Mouse (Mus musculus): ENCODE measurements at regions not wholly inside any gene's neighbourhood (a gene's known extent, or its start where the extent isn't known, plus 50 kb on each side); places are given as distances from the start of the nearest gene placed in this dataset.

DNA sequence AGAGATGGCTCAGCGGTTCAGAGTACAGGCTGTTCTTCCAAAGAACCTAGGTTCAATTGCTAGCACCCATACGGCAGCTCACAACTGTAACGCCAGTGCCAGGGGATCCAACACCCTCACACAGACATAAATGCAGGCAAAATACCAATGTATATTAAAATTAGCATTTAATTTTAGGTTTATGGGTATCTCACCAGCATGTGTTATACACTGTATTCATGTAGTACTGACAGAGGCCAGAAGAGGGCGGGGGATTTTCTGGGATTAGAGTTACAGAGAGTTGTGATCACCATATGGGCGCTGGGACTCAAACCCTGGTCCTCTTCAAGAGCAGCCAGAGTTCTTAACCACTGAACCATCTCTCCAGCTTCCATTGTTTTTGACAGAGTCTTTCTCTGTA lies 121.8 kb upstream of the Lhx1 start:
- no peak for TF ChIP-seq POLR2A (IDR thresholded peaks at IDR 0.05; ENCODE audit: borderline replicate concordance, extremely low read depth, insufficient read depth, insufficient read length, poor library complexity, severe bottlenecking)
- TF ChIP-seq CTCF (IDR thresholded peaks at IDR 0.05; ENCODE audit: borderline replicate concordance, extremely low read depth, insufficient read depth, insufficient read length), result no peak

Measured in brain, embryonic 14.5 days (tissue).